Mouse (Mus musculus) hindbrain, embryonic 12.5 days (tissue): ENCODE measurements around the gene Naxe. TPM values are rescaled to one million over a fixed set of nuclear protein-coding genes. Genes with fewer than 3 reads are reported as not detected.
A peak's percentile ranks its signal among the peaks of the same experiment; 100 is the strongest.

Experiments
- ATAC-seq: fragments of 200-750 bp; cut with Nextera tagmentation; 2 replicates; pipeline ENCODE4 v1.8.0; 2017; ENCODE audit warnings: moderate TSS enrichment; ENCODE audit not compliant: low FRiP score
- H3K27ac ChIP-seq: fragments of 300-500 bp; sonication (generic); 2 replicates; pipeline ENCODE4 v1.5.1; 2016; ENCODE audit warnings: mild to moderate bottlenecking
- H3K27me3 ChIP-seq: fragments of 300-500 bp; sonication (generic); 2 replicates; pipeline ENCODE4 v1.6.1; 2016; ENCODE audit warnings: mild to moderate bottlenecking
- H3K36me3 ChIP-seq: fragments of 300-500 bp; sonication (generic); 2 replicates; pipeline ENCODE4 v1.6.1; 2016; ENCODE audit warnings: mild to moderate bottlenecking
- H3K4me1 ChIP-seq: fragments of 300-500 bp; sonication (generic); 2 replicates; pipeline ENCODE4 v1.6.1; 2016
- H3K4me2 ChIP-seq: fragments of 300-500 bp; sonication (generic); replicated peaks from 2 replicates; pipeline ENCODE4 v1.6.1; 2016; ENCODE audit warnings: mild to moderate bottlenecking
- H3K4me3 ChIP-seq: fragments of 300-500 bp; sonication (generic); 2 replicates; pipeline ENCODE4 v1.5.1; 2016; ENCODE audit warnings: mild to moderate bottlenecking
- H3K9ac ChIP-seq: fragments of 300-500 bp; sonication (generic); 2 replicates; pipeline ENCODE4 v1.6.1; 2016; ENCODE audit warnings: mild to moderate bottlenecking, moderate library complexity
- H3K9me3 ChIP-seq: fragments of 300-500 bp; sonication (generic); replicated peaks from 2 replicates; pipeline ENCODE4 v1.6.1; 2016; ENCODE audit warnings: mild to moderate bottlenecking
- whole genome bisulfite sequencing: fragments of 180-500 bp; shearing (Covaris S2); methylation state at CpG from one replicate; pipeline ENCODE4 v1.1.7; 2016; 5-methylcytosine and 5-hydroxymethylcytosine counted together
- polyA plus RNA-seq: library from polyadenylated mRNA; unstranded; fragments of >200 nt; fragmentation: Nextera tagmentation; extraction: Ambion mirVana; gene quantifications from 2 replicates; pipeline ENCODE4 v1.2.1, GENCODE M21; 2016

Naxe gene
- polyA plus RNA-seq, 1 experiment from 2014 or later, result 137 TPM

GRCm38 (mm10) chr3:88042661-88043421 lies 15.5 kb downstream of the Naxe start, which contains the start of gene Gpatch4:
TSS of gene Gpatch4 (plus strand) at chr3:88043108.
- Histone ChIP-seq H3K4me3 (peak within 1 kb of the TSS; percentile 82), H3K36me3 (no peaks in the 10 kb centered on the region), H3K9ac (peak within 1 kb of the TSS; percentile 62), H3K27me3 (peaks cover 31% of the 10 kb centered on the region), H3K4me2 (peak within 1 kb of the TSS; percentile 74), H3K9me3 (no peaks in the 10 kb centered on the region), H3K27ac (no peak within 1 kb of the TSS; the same call in 1 of the 2 replicates), H3K4me1 (peaks cover 8% of the 10 kb centered on the region)
- WGBS, result 9% methylated on average over 36 of the region's 36 CpGs
- ATAC-seq, result peak; percentile 92

- no peak overlapping the region for H3K27ac ChIP-seq
- H3K4me2 ChIP-seq, result no peak overlapping the region
- no peaks in the 10 kb centered on the region for H3K36me3 ChIP-seq
- WGBS, result 57% methylated on average over 1 of the region's 1 CpGs
- H3K9me3 ChIP-seq, result no peaks in the 10 kb centered on the region
- ATAC-seq, result no peak
- peaks cover 54% of the 10 kb centered on the region for H3K27me3 ChIP-seq
- H3K4me1 ChIP-seq, result 0 out of 2 replicates have a peak, but pooled peaks cover under 1% of the 10 kb centered on the region
- H3K9ac ChIP-seq, result no peak overlapping the region
- H3K4me3 ChIP-seq, result no peak overlapping the region
Observed at GRCm38 (mm10) chr3:88035561-88036293, 22.6 kb downstream of the Naxe start.

DNA sequence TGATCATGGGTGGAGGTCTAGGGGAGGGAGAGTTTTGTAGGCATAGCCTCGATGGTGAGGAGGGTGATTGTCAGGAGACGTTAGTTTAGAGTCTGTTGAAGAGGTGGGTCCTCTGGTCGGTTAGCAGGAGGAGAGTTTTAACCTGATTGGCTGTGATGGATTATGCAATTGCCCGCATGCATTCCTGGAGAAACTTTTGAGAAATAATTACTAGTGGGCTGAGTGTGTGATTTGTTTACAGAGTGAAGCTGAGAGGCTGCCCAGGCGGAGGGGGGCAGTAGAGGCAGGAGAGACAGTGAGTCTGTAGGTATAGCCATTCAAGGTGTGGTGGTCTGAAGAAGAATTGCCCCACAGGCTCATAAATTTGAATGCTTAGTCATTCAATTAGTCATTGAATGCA lies 24.8 kb downstream of the Naxe start:
- Histone ChIP-seq H3K4me3 (no peak overlapping the region), H3K4me2 (no peak overlapping the region), H3K4me1 (0 out of 2 replicates have a peak, but pooled peaks cover 2% of the 10 kb centered on the region), H3K36me3 (no peaks in the 10 kb centered on the region), H3K27me3 (peaks cover 50% of the 10 kb centered on the region), H3K9me3 (no peaks in the 10 kb centered on the region), H3K9ac (no peak overlapping the region), H3K27ac (no peak overlapping the region)
- ATAC-seq, result no peak
- 78% methylated on average over 5 of the region's 5 CpGs for WGBS

DNA sequence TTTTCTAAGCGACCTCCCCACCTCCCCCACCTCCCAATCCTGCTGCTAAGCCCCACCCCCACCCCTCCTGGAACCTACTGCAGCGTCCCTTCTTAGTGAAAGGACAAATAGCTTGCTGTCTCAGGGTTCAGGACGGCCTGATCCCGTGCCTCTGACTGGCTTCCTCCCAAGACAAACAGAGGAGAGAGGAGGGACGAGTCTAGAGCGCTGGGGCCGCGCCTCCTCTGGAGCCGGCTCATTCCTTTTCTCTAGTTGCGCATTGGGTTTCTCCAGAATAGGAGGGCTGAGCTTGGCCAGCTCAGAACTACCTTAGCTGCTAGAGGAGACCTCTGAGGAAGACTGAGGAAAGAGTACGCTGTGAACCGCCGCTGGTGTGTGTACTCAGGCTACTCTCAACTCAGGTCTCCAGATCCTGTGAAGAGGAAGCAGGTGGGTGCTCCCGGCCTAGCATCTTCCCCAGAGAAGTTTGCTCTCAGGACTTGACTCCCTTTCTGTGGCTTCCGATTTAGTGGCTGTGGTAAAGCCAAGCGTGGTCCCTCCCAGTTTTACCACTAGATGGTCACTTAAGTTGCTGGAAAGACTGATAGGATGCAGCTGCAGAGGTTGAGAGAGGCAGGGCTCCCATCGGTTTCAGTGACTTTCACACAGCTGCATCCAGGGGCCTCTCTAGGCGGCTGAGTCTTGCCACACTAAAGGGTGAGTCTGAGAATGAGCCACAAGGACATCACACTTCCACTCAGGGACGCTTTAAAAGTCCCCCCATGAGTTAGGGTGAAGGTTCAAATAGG lies 27.5 kb downstream of the Naxe start:
- Histone ChIP-seq H3K4me1 (0 out of 2 replicates have a peak, but pooled peaks cover 2% of the 10 kb centered on the region), H3K9me3 (no peaks in the 10 kb centered on the region), H3K36me3 (no peaks in the 10 kb centered on the region), H3K27ac (no peak overlapping the region), H3K4me3 (no peak overlapping the region), H3K9ac (no peak overlapping the region), H3K27me3 (peaks cover 54% of the 10 kb centered on the region), H3K4me2 (no peak overlapping the region)
- ATAC-seq, result no peak
- 20% methylated on average over 19 of the region's 19 CpGs for WGBS

DNA sequence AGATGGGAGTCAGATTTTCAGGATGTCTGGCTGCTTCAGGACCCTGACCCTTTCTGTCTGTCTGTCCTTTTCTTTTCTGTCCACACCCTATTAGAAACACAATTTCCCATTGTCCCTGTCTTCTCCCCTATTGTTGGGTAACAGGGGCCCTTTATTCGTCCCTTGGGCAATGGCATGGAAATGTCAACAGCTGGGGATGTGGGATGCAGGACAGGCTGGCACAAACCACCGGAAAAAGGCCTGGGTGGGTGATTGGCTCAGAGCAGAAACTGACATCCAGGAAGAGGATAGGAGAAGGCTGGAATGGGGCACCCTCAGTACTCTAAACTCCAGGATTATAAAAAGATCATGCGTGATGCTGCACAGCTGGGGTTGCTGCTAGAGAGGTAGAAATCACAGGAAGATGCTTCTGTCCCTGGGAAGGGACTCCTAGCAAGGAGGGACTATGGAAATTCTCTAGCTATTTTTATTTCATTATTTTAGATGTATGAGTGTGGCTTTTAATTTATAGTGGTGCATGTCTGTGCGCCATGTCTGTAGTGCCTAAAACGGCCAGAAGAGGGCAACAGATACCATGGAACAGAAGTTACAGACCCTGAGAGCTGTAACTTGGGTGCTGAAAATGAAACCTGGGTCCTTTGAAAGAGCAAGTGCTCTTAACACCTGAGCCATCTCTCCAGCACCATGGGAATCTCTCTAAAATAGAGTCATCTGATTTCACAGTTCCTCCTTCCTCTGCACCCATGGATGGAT lies 30.7 kb downstream of the Naxe start, which contains the start of gene Hapln2:
Gene Hapln2, minus strand, starts transcription at position 150 of the 753 bp plus-strand sequence.
- no peaks in the 10 kb centered on the region for H3K36me3 ChIP-seq
- peaks cover 77% of the 10 kb centered on the region for H3K27me3 ChIP-seq
- H3K4me3 ChIP-seq, result no peak within 1 kb of the TSS
- peaks cover 18% of the 10 kb centered on the region for H3K4me1 ChIP-seq
- no peak within 1 kb of the TSS for H3K27ac ChIP-seq
- WGBS, result 44% methylated on average over 5 of the region's 5 CpGs
- no peaks in the 10 kb centered on the region for H3K9me3 ChIP-seq
- no peak within 1 kb of the TSS for H3K4me2 ChIP-seq
- ATAC-seq, result no peak
- no peak within 1 kb of the TSS for H3K9ac ChIP-seq

DNA sequence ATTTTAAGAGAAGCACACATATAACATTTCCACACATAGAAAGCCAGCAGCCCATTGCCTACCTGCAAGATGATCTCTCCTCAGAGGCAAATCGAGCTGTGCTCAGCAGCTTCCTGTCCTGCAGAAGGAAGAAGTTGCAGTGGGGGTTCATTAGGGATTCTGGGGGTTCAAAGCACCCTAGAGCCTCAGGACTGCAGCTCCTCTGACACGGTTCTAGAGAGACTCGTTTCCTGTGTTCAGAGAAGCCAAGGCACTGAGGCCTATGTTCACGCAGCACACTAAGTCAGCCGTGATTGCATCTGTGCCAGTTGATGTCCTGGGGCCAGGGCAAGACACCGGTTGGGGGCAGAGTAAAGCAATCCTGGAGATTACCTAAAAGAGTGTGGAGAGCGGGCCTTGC lies 31.5 kb downstream of the Naxe start:
- no peak for ATAC-seq
- Histone ChIP-seq H3K36me3 (no peaks in the 10 kb centered on the region), H3K27me3 (peaks cover 77% of the 10 kb centered on the region), H3K4me1 (peaks cover 22% of the 10 kb centered on the region), H3K9me3 (no peaks in the 10 kb centered on the region), H3K27ac (no peak overlapping the region), H3K4me3 (no peak overlapping the region), H3K4me2 (no peak overlapping the region), H3K9ac (no peak overlapping the region)
- 67% methylated on average over 7 of the region's 7 CpGs for WGBS

- Histone ChIP-seq H3K9me3 (no peaks in the 10 kb centered on the region), H3K36me3 (no peaks in the 10 kb centered on the region), H3K4me2 (peak overlapping the region; percentile 99), H3K4me1 (peaks cover 20% of the 10 kb centered on the region), H3K27me3 (peaks cover 78% of the 10 kb centered on the region), H3K4me3 (peak overlapping the region; percentile 53), H3K9ac (peak overlapping the region; percentile 45), H3K27ac (no peak overlapping the region)
- under 1% methylated on average over 81 of the region's 81 CpGs for WGBS
- ATAC-seq, result peak; percentile 62
Observed at GRCm38 (mm10) chr3:88023192-88024074, 34.9 kb downstream of the Naxe start.

DNA sequence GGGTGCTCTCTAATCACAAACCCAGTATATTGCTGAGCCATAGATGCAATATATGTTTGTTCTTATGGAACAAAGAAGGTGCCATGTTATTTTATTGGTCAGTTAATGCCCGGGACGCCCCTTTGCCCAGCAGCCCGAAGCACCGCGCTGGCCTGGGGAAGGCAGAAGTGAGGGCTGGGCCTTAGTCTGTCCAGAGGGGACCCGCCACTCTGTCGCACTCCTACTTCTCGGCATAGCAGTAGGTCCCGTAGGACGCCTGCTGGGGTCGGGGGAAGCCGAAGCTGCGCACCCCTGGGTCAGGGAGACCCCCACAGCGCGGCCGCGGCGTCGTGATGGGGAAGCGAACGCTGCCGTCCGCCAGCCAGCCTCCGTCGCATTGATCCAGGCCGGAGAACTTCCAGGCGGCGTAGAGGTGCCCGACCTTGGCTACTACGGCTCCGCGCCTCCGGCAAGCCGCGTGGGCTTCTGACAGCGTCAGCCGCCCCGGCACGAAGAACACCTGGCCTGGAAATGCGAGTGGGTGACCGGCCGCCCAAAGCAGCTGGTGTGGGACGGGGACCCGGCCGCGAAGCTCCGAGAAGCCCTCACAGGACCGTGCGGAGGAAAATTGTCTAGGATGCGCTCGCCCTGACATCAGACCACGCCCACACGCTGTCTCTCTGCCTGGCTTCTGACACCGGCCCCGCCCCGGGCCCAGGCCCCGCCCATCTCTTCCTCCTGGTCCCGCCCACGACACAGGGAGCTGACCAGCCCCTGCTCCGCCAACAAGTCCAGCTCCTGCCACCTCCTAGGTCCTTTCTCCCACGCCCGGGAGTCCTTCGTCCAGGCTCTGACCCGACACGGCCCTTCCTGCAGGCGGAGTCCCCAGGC lies 35.7 kb downstream of the Naxe start:
- no peaks in the 10 kb centered on the region for H3K36me3 ChIP-seq
- peak overlapping the region; percentile 45 for H3K9ac ChIP-seq
- WGBS, result under 1% methylated on average over 65 of the region's 66 CpGs
- no peak overlapping the region for H3K27ac ChIP-seq
- peaks cover 20% of the 10 kb centered on the region for H3K4me1 ChIP-seq
- H3K4me2 ChIP-seq, result peak overlapping the region; percentile 99
- H3K9me3 ChIP-seq, result no peaks in the 10 kb centered on the region
- peak overlapping the region; percentile 53 for H3K4me3 ChIP-seq
- ATAC-seq, result peak; percentile 89
- H3K27me3 ChIP-seq, result peaks cover 82% of the 10 kb centered on the region

GRCm38 (mm10) chr3:88010634-88011265 lies 47.5 kb downstream of the Naxe start:
- Histone ChIP-seq H3K4me1 (no peaks in the 10 kb centered on the region), H3K9me3 (no peaks in the 10 kb centered on the region), H3K4me2 (no peak overlapping the region), H3K36me3 (no peaks in the 10 kb centered on the region), H3K9ac (no peak overlapping the region), H3K27me3 (peaks cover 22% of the 10 kb centered on the region), H3K4me3 (no peak overlapping the region), H3K27ac (no peak overlapping the region)
- 13% methylated on average over 6 of the region's 6 CpGs for WGBS
- ATAC-seq, result no peak
